Mouse (Mus musculus) limb, embryonic 11.5 days (tissue): Measurements from ENCODE around the gene Zbtb16. TPM values are rescaled to one million over a fixed set of nuclear protein-coding genes. Genes with fewer than 3 reads are reported as not detected.

ENCODE experiments used
- ATAC-seq: fragments of 200-750 bp; cut with Nextera tagmentation; 2 replicates; pipeline ENCODE4 v1.8.0; 2017; ENCODE audit warnings: low read depth; ENCODE audit not compliant: insufficient number of reproducible peaks, low FRiP score, low TSS enrichment
- DNase-seq: peaks from one replicate; pipeline ENCODE4 v3.0.0-alpha.2; 2015; ENCODE audit warnings: low spot score
- H3K27ac ChIP-seq: fragments of 300-500 bp; sonication (generic); replicated peaks from 2 replicates; pipeline ENCODE4 v1.5.1; 2014; ENCODE audit warnings: low read depth, mild to moderate bottlenecking, low read length
- H3K27me3 ChIP-seq: fragments of 300-500 bp; sonication (generic); 2 replicates; pipeline ENCODE4 v1.6.1; 2014; ENCODE audit warnings: mild to moderate bottlenecking, low read length, mixed read lengths; ENCODE audit not compliant: control insufficient read depth, insufficient read depth
- H3K36me3 ChIP-seq: fragments of 300-500 bp; sonication (generic); 2 replicates; pipeline ENCODE4 v1.6.1; 2014; ENCODE audit warnings: mild to moderate bottlenecking, low read length, moderate library complexity, mixed read lengths; ENCODE audit not compliant: control insufficient read depth, insufficient read depth
- H3K4me1 ChIP-seq: fragments of 300-500 bp; sonication (generic); 2 replicates; pipeline ENCODE4 v1.6.1; 2014; ENCODE audit warnings: low read length, mixed read lengths; ENCODE audit not compliant: control insufficient read depth, insufficient read depth
- H3K4me2 ChIP-seq: fragments of 300-500 bp; sonication (generic); 2 replicates; pipeline ENCODE4 v1.6.1; 2014; ENCODE audit warnings: low read depth, mild to moderate bottlenecking, moderate library complexity; ENCODE audit not compliant: severe bottlenecking
- H3K4me3 ChIP-seq: fragments of 300-500 bp; sonication (generic); 2 replicates; pipeline ENCODE4 v1.5.1; 2014; ENCODE audit warnings: low read depth, low read length
- H3K9ac ChIP-seq: fragments of 300-500 bp; sonication (generic); 2 replicates; pipeline ENCODE4 v1.6.1; 2014; ENCODE audit warnings: mild to moderate bottlenecking, low read length
- H3K9me3 ChIP-seq: fragments of 300-500 bp; sonication (generic); 2 replicates; pipeline ENCODE4 v1.6.1; 2016; ENCODE audit warnings: low read length; ENCODE audit not compliant: control insufficient read depth
- WGBS: fragments of 180-500 bp; shearing (Covaris S2); extraction: QIAGEN DNeasy Blood & Tissue Kit; methylation state at CpG from one replicate; pipeline ENCODE4 v1.1.7; 2014; 5-methylcytosine and 5-hydroxymethylcytosine counted together
- polyA plus RNA-seq: library from polyadenylated mRNA; unstranded; fragments of >200 nt; fragmentation: Nextera tagmentation; extraction: Ambion mirVana; gene quantifications from 2 replicates; pipeline ENCODE4 v1.2.1, GENCODE M21; 2014

Gene Zbtb16
- polyA plus RNA-seq, 1 experiment from 2014 or later, result 5.9 TPM

DNA sequence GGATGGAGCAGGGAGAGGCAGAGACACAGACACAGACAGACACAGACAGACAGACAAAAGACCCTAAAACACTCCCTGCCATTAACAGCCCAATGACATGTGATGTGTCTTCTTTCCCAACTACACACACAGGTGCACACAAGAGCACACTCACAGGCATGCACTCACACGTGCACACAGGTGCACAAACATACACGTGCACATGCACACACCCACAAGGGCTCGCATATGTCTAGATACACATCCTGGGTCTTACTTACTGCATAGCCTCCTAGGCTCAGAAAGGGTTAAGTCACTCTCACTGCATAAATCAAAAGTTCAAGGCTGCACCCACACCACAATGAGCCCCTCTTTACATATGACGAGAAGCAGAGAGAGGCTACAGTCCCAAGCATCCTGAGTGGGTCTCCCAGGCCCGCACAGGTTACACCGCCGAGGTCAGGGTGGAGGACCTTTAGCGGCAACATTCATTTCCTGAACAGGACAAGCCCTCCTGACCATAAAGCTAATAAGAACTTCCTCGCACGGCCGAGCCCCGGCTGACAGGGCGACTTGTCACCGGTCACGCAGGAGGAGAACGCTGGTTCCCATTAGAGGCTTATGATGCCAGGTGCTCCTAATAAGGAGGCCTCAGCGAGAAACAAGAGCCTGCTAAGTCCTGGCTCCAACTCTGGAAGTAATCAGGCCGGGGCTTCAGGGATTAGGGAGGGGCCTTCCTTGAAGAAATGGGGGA lies 13.3 kb downstream of the Zbtb16 start:
- Histone ChIP-seq H3K9me3 (no peaks in the 10 kb centered on the region), H3K27ac (peak overlapping the region; percentile 52; the same call in 1 of the 2 replicates), H3K4me2 (peak overlapping the region; percentile 31), H3K4me1 (peaks cover 58% of the 10 kb centered on the region), H3K9ac (no peak overlapping the region), H3K27me3 (no peaks in the 10 kb centered on the region), H3K4me3 (no peak overlapping the region), H3K36me3 (no peaks in the 10 kb centered on the region)
- DNase-seq, result peak; percentile 91
- peak; percentile 85 for ATAC-seq
- 4% methylated on average over 18 of the region's 18 CpGs for WGBS

- H3K4me2 ChIP-seq, result peak overlapping the region; percentile 31
- H3K9ac ChIP-seq, result no peak overlapping the region
- no peak overlapping the region for H3K4me3 ChIP-seq
- DNase-seq (peak; percentile 35), ATAC-seq (no peak)
- peaks cover 58% of the 10 kb centered on the region for H3K4me1 ChIP-seq
- 25% methylated on average over 14 of the region's 15 CpGs for WGBS
- 0 out of 2 replicates have a peak overlapping the region, but pooled peaks have one; percentile 52 for H3K27ac ChIP-seq
- H3K27me3 ChIP-seq, result peaks cover under 1% of the 10 kb centered on the region; the same call in 1 of the 2 replicates
- no peaks in the 10 kb centered on the region for H3K36me3 ChIP-seq
- no peaks in the 10 kb centered on the region for H3K9me3 ChIP-seq
These were observed 14.0 kb downstream of the Zbtb16 start for GRCm38 (mm10) chr9:48821916-48822585.

DNA sequence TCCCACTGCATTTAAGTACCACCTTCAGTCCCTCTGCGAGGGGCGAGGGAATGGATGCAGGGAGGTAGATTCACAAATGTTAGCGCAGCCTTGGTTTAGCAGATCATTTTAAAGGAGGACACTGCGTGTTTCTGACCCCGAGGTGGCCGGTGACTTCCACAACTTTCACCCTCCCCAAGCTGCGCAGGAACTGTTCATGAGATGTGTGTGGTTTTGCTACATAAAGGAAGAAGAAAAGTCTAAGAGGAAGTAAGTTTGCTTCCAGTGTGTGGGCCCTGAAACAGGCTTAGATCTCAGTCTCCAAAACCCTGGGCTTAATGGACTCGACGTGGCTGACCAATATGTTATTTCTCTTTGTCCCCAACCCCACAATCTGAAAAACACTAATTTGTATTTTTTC lies 14.6 kb downstream of the Zbtb16 start:
- H3K4me3 ChIP-seq, result no peak overlapping the region
- peaks cover 58% of the 10 kb centered on the region for H3K4me1 ChIP-seq
- no peaks in the 10 kb centered on the region for H3K36me3 ChIP-seq
- H3K9me3 ChIP-seq, result no peaks in the 10 kb centered on the region
- H3K27ac ChIP-seq, result no peak overlapping the region; the same call in 1 of the 2 replicates
- H3K4me2 ChIP-seq, result no peak overlapping the region
- DNase-seq, result no peak
- WGBS, result 31% methylated on average over 9 of the region's 9 CpGs
- peaks cover 3% of the 10 kb centered on the region; the same call in 1 of the 2 replicates for H3K27me3 ChIP-seq
- no peak for ATAC-seq
- no peak overlapping the region for H3K9ac ChIP-seq

DNA sequence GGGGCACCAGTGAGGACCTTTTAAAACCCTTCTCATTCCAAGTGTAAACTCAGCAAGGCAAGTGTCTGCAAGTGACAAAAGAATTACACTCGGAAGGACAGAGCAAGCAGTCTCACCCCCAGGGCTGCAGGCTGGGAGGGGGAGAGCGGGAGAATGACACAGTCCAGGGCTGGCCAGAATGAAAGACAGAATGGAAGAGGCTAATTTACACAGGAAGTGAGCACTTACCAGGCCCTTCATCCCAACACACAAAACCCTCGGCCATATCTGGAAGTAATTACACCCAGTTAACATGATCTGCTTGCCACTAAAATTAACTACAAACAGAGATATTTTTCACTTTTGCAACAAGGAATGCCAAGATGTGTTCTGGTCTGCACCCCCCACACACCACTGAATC lies 15.2 kb downstream of the Zbtb16 start:
- no peak overlapping the region for H3K4me2 ChIP-seq
- H3K27me3 ChIP-seq, result peaks cover 3% of the 10 kb centered on the region; the same call in 1 of the 2 replicates
- no peak overlapping the region for H3K9ac ChIP-seq
- peaks cover 58% of the 10 kb centered on the region for H3K4me1 ChIP-seq
- H3K4me3 ChIP-seq, result no peak overlapping the region
- WGBS, result 1% methylated on average over 3 of the region's 3 CpGs
- H3K9me3 ChIP-seq, result no peaks in the 10 kb centered on the region
- H3K36me3 ChIP-seq, result no peaks in the 10 kb centered on the region
- DNase-seq (peak; percentile 71), ATAC-seq (no peak)
- no peak overlapping the region for H3K27ac ChIP-seq

GRCm38 (mm10) chr9:48819695-48820094 lies 16.3 kb downstream of the Zbtb16 start:
- DNase-seq (no peak), ATAC-seq (no peak)
- no peaks in the 10 kb centered on the region for H3K36me3 ChIP-seq
- H3K4me2 ChIP-seq, result no peak overlapping the region
- no peaks in the 10 kb centered on the region for H3K9me3 ChIP-seq
- H3K4me3 ChIP-seq, result no peak overlapping the region
- peaks cover 3% of the 10 kb centered on the region; the same call in 1 of the 2 replicates for H3K27me3 ChIP-seq
- WGBS, result 61% methylated on average over 10 of the region's 10 CpGs
- no peak overlapping the region for H3K27ac ChIP-seq
- H3K9ac ChIP-seq, result no peak overlapping the region
- H3K4me1 ChIP-seq, result peaks cover 52% of the 10 kb centered on the region

- no peak overlapping the region for H3K4me2 ChIP-seq
- WGBS, result 72% methylated on average over 3 of the region's 3 CpGs
- no peak overlapping the region for H3K27ac ChIP-seq
- no peaks in the 10 kb centered on the region for H3K36me3 ChIP-seq
- no peak overlapping the region for H3K9ac ChIP-seq
- no peak overlapping the region for H3K4me3 ChIP-seq
- no peak for ATAC-seq
- H3K4me1 ChIP-seq, result peaks cover 48% of the 10 kb centered on the region
- no peaks in the 10 kb centered on the region for H3K9me3 ChIP-seq
- DNase-seq, result no peak
- peaks cover 3% of the 10 kb centered on the region; the same call in 1 of the 2 replicates for H3K27me3 ChIP-seq
These were observed 16.9 kb downstream of the Zbtb16 start for GRCm38 (mm10) chr9:48819137-48819536.

- no peak overlapping the region for H3K27ac ChIP-seq
- DNase-seq (no peak), ATAC-seq (no peak)
- no peak overlapping the region for H3K9ac ChIP-seq
- 72% methylated on average over 4 of the region's 4 CpGs for WGBS
- no peaks in the 10 kb centered on the region for H3K36me3 ChIP-seq
- H3K4me3 ChIP-seq, result no peak overlapping the region
- peaks cover 3% of the 10 kb centered on the region; the same call in 1 of the 2 replicates for H3K27me3 ChIP-seq
- no peaks in the 10 kb centered on the region for H3K9me3 ChIP-seq
- no peak overlapping the region for H3K4me2 ChIP-seq
- H3K4me1 ChIP-seq, result peaks cover 38% of the 10 kb centered on the region
These were observed 18.1 kb downstream of the Zbtb16 start for GRCm38 (mm10) chr9:48817907-48818306.

- WGBS, result 84% methylated on average over 7 of the region's 7 CpGs
- peaks cover 3% of the 10 kb centered on the region; the same call in 1 of the 2 replicates for H3K27me3 ChIP-seq
- ATAC-seq (no peak), DNase-seq (no peak)
- H3K27ac ChIP-seq, result no peak overlapping the region
- peaks cover 33% of the 10 kb centered on the region for H3K4me1 ChIP-seq
- H3K9me3 ChIP-seq, result no peaks in the 10 kb centered on the region
- H3K36me3 ChIP-seq, result no peaks in the 10 kb centered on the region
- no peak overlapping the region for H3K4me2 ChIP-seq
- H3K4me3 ChIP-seq, result no peak overlapping the region
- no peak overlapping the region for H3K9ac ChIP-seq
These were observed 18.6 kb downstream of the Zbtb16 start for GRCm38 (mm10) chr9:48817399-48817793.
